Mouse (Mus musculus): Measurements from ENCODE around the gene Sorcs3. TPM values are rescaled to one million over a fixed set of nuclear protein-coding genes. Genes with fewer than 3 reads are reported as not detected.

Sorcs3 gene
- total and polyA plus RNA-seq, 3 experiments = not detected

GRCm38 (mm10) chr19:48429263-48429662 is 223.4 kb downstream of the Sorcs3 start:
- H3K4me3 ChIP-seq (ENCODE audit: control insufficient read depth in 1 of 2, insufficient read depth in 1 of 2, low read depth in 2 of 2, low read length in 2 of 2) = no peak overlapping the region
- no peaks in the 10 kb centered on the region for H3K4me1 ChIP-seq (ENCODE audit: control insufficient read depth in 1 of 2, insufficient read depth in 2 of 2, low read length in 2 of 2)
- H3K36me3 ChIP-seq (ENCODE audit: control insufficient read depth in 1 of 2, insufficient read depth in 2 of 2, low read length in 2 of 2) = no peaks in the 10 kb centered on the region
- H3K9me3 ChIP-seq (replicated peaks; ENCODE audit: insufficient read depth, low read length) = no peaks in the 10 kb centered on the region
- TF ChIP-seq CHD2 (IDR thresholded peaks at IDR 0.05; ENCODE audit: low read length) = no peak
- no peak for TF ChIP-seq ETS1 (IDR thresholded peaks at IDR 0.05; ENCODE audit: low read depth, low read length)
- no peak for TF ChIP-seq ZKSCAN1 (IDR thresholded peaks at IDR 0.05; ENCODE audit: low read depth, low read length)
- TF ChIP-seq MAX (IDR thresholded peaks at IDR 0.05; ENCODE audit: low read length) = no peak
- no peak for TF ChIP-seq GATA1 (IDR thresholded peaks at IDR 0.05; ENCODE audit: low read depth, low read length)
- TF ChIP-seq USF2 (IDR thresholded peaks at IDR 0.05; ENCODE audit: borderline replicate concordance in 1 of 2, insufficient read depth in 1 of 2, low read depth in 1 of 2, low read length in 2 of 2) = no peak
- TF ChIP-seq EP300 (IDR thresholded peaks at IDR 0.05; ENCODE audit: low read depth in 1 of 2, low read length in 2 of 2) = no peak
- TF ChIP-seq BHLHE40 (IDR thresholded peaks at IDR 0.05; ENCODE audit: borderline replicate concordance, low read depth, low read length) = no peak
- TF ChIP-seq TAL1 (IDR thresholded peaks at IDR 0.05; ENCODE audit: low read length) = no peak
- TF ChIP-seq CTCF (IDR thresholded peaks at IDR 0.05 in 2 of 3, conservative IDR thresholded peaks at IDR 0.05 in 1 of 3; ENCODE audit: control insufficient read depth in 1 of 3, insufficient read depth in 1 of 3, low read depth in 2 of 3, low read length in 3 of 3, poor library complexity in 1 of 3, severe bottlenecking in 1 of 3) = no peak
- no peak for TF ChIP-seq MEF2A (IDR thresholded peaks at IDR 0.05; ENCODE audit: extremely low read depth, insufficient replicate concordance, low read depth, low read length, poor library complexity, severe bottlenecking)
- TF ChIP-seq NRF1 (IDR thresholded peaks at IDR 0.05; ENCODE audit: insufficient read depth, low read depth, low read length, poor library complexity, severe bottlenecking) = no peak
- TF ChIP-seq CHD1 (IDR thresholded peaks at IDR 0.05; ENCODE audit: low read depth, low read length) = no peak
- TF ChIP-seq USF1 (IDR thresholded peaks at IDR 0.05; ENCODE audit: low read depth, low read length) = no peak
- no peak for TF ChIP-seq ZMIZ1 (IDR thresholded peaks at IDR 0.05; ENCODE audit: low read depth, low read length)
- no peaks in the 10 kb centered on the region for H3K27me3 ChIP-seq (ENCODE audit: control insufficient read depth in 1 of 2, insufficient read depth in 2 of 2, low read length in 2 of 2)
- no peak overlapping the region for H3K9ac ChIP-seq (ENCODE audit: control insufficient read depth, low read depth, low read length, poor library complexity, severe bottlenecking)
- no peak for DNase-seq (ENCODE audit: low read depth, low spot score)
- H3K79me2 ChIP-seq (ENCODE audit: control insufficient read depth, insufficient read depth, low read length, poor library complexity) = no peaks in the 10 kb centered on the region
- H3K27ac ChIP-seq (ENCODE audit: control insufficient read depth, low read depth, low read length) = no peak overlapping the region

- Histone ChIP-seq H3K36me3 (ENCODE audit: control insufficient read depth in 1 of 2, insufficient read depth in 2 of 2, low read length in 2 of 2) (no peaks in the 10 kb centered on the region), H3K9me3 (replicated peaks; ENCODE audit: insufficient read depth, low read length) (no peaks in the 10 kb centered on the region), H3K27me3 (ENCODE audit: control insufficient read depth in 1 of 2, insufficient read depth in 2 of 2, low read length in 2 of 2) (no peaks in the 10 kb centered on the region), H3K27ac (ENCODE audit: control insufficient read depth, low read depth, low read length) (no peak overlapping the region), H3K4me1 (ENCODE audit: control insufficient read depth in 1 of 2, insufficient read depth in 2 of 2, low read length in 2 of 2) (no peaks in the 10 kb centered on the region), H3K9ac (ENCODE audit: control insufficient read depth, low read depth, low read length, poor library complexity, severe bottlenecking) (no peak overlapping the region), H3K79me2 (ENCODE audit: control insufficient read depth, insufficient read depth, low read length, poor library complexity) (no peaks in the 10 kb centered on the region), H3K4me3 (ENCODE audit: control insufficient read depth in 1 of 2, insufficient read depth in 1 of 2, low read depth in 2 of 2, low read length in 2 of 2) (no peak overlapping the region)
- no peak for DNase-seq (ENCODE audit: low read depth, low spot score)
- TF ChIP-seq E2F4 (IDR thresholded peaks at IDR 0.05; ENCODE audit: borderline replicate concordance, low read depth, low read length) (no peak), MAFK (IDR thresholded peaks at IDR 0.05; ENCODE audit: borderline replicate concordance, low read depth, low read length) (no peak), UBTF (IDR thresholded peaks at IDR 0.05; ENCODE audit: borderline replicate concordance, insufficient read depth, low read depth, low read length) (no peak)
Observed at GRCm38 (mm10) chr19:48429755-48430154, 223.9 kb downstream of the Sorcs3 start.
